Mouse (Mus musculus): ENCODE results near the gene Trpm4. TPM values are rescaled to one million over a fixed set of nuclear protein-coding genes. Genes with fewer than 3 reads are reported as not detected.
A peak's percentile ranks its signal among the peaks of the same experiment; 100 is the strongest.

Trpm4 gene
- total RNA-seq, 2 experiments from 2014 or later = 17.0 to 18.3 TPM

DNA sequence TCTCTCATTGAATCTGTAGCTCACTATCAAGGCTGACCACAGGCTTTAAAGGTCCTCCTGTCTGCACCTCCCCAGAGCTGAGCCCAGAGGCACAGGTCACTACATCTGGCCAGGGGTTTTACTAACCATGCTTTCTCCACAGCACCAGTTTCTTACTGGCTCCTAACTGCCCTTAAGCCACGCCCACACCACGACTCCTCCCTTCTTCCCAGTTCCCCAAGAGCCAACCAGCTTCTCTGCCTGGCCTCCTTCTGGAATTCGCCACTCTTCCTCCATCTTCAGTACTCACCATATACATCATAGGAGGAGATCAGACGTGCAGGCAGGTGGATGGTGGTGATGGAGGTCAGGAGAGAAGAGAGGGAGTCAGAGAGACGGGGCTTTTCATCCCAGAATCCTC, 19.5 kb upstream of the Trpm4 start:
- no peak for DNase-seq

DNA sequence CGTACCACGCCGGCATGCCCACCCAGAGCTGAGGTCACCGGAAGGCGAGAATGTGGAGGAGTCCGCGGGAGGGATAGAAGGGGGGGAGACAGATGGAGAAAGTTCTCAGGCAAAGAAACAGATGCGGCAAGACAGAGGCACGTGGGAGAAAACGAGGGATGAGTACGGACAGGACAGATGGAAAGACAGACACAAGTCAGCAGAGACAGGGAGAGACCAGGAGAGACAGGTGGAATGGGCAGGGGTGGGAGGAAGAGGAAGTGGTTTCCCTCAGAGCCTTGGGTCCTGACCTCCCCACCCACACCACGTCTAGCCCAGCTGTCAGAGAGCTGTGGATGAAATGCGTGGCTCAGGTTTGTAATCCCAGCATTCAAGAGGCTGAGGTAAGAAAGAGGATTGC, 13.3 kb upstream of the Trpm4 start:
- no peak for DNase-seq

DNA sequence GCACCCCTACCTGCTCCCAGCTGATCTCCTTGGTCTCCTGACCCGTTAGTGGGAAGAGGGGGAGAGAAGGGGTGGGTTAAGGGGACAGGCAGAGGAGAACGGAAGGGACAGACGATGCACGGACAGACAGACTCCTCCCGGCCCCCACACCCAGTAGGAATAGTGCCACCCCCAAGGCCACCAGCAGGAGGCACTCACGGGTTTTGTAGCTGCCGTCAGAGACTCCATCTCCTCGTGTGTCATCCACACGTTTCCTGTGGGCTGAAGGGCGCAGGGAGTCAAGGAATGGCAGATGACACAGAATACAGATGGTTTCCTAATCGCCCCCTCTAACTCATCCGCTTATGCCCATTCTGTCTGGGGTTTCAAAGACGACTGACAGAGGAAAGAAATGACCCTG, 10.0 kb upstream of the Trpm4 start:
- no peak for DNase-seq

DNA sequence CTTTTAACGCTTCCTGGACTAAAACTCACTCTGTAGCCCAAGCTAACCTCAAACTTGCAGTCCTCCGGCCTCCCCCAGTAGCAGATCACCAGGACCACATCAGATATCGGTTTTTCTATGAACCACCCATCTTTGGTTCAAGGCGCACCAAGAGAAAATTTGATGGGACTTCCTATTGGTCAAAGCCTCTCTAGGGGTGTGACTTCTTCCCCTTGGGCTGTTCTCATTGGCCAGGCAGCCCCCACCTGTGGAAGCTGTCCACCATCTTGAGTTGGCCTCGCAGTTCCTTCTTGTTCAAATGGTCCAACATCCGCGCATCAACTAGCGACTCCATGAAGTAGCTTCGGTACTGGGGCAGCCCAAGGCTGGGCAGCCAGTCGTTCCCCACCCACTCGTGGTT, 8.5 kb upstream of the Trpm4 start:
- DNase-seq = no peak

DNA sequence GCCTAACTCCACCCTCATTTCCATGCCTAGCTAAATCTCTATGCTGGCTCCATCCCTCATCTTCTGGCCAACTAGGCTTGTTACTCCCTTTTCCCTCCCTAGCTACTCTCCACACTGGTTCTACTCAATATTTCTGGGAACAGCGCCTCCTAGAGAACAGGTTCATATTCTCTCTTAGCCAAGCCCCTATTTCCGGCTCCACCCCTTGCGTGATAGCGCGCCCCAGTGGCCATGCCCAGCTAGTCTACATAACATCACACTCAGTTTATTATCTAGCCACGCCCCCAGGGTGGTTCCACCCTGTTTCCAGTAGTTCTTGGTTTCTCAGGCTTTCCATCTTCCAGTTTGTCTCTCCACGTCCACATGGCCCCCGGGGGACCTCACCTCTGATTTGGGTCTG, 7.7 kb upstream of the Trpm4 start:
- DNase-seq = peak; percentile 66

- peak; percentile 21 for DNase-seq
These were observed 7.1 kb upstream of the Trpm4 start for GRCm38 (mm10) chr7:45340669-45341068.

DNA sequence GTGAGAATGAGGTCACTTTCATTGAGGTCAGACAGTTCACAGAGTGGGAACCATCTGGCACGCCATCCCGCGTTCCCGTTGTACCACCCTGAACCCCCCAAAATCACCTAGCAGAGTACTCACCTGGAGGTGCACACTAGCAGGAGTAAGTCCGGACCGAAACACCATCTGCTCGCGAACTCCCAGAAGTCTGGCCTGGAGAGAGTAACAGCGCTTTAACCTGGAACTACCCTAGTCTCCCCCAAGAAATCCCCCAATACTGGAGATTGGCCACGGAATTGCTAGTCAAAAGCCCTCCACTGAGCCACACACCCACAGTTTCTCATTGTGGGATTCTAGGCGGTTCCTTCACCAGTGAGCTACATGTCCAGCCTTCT, 6.5 kb upstream of the Trpm4 start:
- no peak for DNase-seq

- DNase-seq = peak; percentile 45
These were observed 6.0 kb upstream of the Trpm4 start for GRCm38 (mm10) chr7:45339410-45340065.

- peak; percentile 45 for DNase-seq
These were observed 4.8 kb upstream of the Trpm4 start for GRCm38 (mm10) chr7:45338161-45338911.

DNA sequence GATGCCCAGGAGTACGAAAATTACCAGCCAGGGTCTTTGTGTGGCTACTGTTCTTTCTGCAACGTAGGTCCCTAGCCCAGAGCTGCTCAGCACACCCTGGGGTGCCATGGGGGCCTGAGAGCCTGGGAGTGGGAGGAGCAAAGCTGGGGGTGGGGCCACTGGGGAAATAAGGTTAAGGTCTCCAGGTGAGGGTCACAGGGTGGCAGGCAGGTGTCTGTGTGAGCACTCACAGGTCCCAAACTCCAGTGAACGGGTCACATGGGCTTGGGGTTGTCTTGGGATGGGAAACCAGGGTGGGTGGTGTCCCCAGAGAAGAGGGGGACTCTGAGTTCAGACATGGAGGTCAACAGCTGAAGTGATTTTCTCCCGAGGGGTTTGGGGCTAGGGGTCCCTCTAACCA, 3.9 kb upstream of the Trpm4 start:
- DNase-seq = no peak

DNA sequence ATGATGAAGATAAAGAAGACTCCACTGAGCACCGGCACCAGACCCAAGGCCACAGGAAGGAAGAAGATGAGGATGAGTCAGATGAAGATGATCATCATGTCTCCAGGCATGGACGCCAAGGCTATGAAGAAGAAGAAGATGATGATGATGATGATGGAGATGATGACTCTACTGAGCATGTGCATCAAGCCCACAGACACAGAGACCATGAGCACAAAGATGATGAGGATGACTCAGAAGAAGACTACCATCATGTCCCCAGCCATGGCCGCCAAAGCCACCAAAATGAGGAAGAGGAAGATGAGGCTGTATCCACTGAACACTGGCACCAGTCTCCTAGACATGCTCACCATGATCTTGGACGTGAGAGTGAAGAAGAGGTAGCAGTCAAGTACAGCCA, 2.7 kb upstream of the Trpm4 start:
- DNase-seq = no peak

DNA sequence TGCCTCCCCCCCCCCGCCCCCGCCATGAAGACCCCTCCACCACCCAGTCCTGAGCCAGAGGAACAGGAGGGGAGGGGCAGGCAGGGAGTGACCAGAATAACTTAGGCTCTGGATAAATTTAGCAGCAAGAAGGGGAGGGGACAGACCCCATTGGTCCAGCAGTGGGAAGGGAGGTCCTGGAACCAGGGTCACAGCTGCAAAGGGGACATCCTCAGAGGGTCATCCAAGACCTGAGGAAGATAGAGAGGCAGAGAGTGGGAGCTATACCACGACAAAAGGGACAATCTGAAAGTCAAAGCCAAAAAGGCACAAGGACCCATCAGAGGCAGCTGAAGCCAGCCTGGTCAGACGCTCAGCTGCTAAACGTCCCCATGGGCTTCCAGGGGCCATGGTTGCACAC, 1.5 kb upstream of the Trpm4 start, which contains the start of gene Hrc:
Gene Hrc, plus strand, starts transcription at position 235 of the 400 bp plus-strand sequence.
- peak; percentile 78 for DNase-seq

DNA sequence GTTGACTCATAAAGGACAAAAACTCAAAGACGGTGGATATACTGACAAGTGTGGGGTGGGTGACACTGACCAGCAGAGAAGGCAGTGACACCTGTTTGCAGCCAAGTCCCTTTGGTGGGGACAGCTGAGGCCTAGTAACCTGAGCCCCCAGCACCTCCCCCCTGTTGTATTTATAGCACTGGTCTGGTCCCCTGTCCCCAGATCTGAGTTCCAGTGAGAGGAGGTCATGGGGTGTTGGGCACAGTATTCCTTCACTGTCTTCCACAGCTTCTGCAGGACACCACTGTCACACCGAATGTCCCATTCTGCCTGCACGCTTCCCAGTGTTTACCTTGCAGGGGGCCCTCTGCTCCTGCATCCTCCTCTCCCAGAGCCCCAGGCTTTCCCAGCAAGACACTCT, 1.0 kb upstream of the Trpm4 start:
- peak; percentile 86 for DNase-seq

GRCm38 (mm10) chr7:45332685-45333425, 725 bp downstream of the Trpm4 start:
- DNase-seq = peak; percentile 57

DNA sequence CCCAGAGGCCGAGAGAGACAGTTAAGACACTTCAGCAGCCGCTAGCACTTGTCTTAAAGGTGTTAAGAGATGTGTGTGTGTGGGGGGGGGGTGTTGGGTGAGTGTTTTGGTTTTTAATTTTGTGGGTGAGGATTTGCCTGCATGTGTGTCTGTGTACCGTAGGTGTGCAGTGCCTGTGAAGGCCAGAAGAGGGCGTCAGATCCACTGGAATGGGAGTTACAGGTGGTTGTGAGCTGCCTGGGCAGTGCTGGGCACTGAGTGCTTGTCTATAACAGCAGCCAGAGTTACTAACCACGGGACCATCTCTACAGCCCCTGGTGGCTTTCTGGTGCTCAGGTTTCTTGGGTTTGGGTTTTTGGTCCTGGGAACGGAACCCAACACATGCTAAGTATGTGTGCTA, 2.1 kb downstream of the Trpm4 start:
- no peak for DNase-seq

DNA sequence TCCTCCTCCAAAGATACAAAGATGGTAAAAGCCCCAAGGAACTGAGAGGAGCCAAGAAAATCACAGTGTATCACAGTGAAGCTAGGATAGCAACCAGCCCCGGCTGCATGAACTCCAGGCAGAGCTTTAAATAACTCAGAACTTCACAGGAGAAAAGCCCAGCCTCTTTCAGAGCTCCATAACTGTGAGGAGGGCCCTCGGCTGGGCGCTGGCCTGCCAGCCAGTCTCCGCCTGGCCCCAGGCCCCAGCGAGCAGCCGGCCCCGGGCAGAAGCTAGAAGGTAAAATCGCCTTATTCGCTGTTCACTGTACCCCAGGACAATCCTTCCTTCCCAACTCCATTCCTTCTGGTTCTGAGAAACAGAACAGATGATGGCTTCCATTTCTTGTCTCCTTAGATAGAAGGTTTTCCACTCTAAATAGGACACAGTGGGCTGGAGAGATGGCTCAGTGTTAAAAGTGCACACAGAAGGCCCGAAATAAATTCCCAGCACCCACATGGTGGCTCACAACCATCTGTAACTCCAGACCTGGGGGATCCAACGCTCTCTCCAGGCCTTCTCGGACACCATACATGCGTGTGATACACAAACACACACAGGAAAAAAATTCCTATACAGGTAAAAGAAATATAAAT, 4.6 kb downstream of the Trpm4 start:
- DNase-seq = no peak

DNA sequence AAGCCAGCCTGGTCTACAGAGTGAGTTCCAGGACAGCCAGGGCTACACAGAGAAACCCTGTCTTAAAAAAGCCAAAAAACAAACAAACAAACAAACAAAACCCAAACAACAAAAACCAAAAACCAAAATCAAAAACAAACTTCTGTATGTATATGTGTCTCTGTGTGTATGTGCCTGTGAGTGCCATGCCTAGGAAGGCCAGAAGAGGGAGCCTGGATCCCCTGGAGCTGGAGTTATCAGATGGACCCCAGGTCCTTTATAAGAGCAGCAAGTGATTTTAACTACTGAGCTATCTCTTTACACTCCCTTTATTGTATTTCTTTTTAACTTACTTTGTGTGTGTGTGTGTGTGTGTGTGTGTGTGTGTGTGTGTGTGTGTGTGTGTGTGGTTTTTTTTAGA, 7.8 kb downstream of the Trpm4 start:
- DNase-seq = no peak

GRCm38 (mm10) chr7:45323069-45323468, 10.5 kb downstream of the Trpm4 start:
- DNase-seq = no peak

DNA sequence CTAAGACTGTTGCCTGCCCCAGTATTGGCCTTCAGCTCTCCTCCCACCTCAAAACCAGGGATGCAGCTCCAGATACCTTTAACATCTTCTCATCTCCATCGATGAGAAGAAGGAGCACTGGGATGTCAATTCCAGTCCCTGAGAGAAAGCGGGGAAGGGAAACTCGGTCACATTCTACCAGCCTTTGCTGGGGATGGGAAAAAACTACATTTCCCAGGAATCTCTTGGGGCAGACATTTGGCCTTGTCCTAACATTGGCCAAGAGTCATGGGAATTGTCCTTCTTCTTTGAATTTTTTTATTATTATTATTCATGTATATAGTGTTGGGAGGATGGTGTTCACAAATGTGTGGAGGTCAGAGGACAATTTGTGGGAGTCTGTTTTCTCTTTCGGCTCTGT, 11.3 kb downstream of the Trpm4 start:
- DNase-seq = no peak

GRCm38 (mm10) chr7:45316536-45316935, 17.0 kb downstream of the Trpm4 start:
- DNase-seq = no peak

- DNase-seq = no peak
These were observed 18.3 kb downstream of the Trpm4 start for GRCm38 (mm10) chr7:45315182-45315701.

- DNase-seq = no peak
These were observed 20.1 kb downstream of the Trpm4 start for GRCm38 (mm10) chr7:45313495-45313894.

All from gastrocnemius, postnatal 25 days (tissue).